Mouse (Mus musculus): ENCODE measurements around the gene Kctd6. TPM values are rescaled to one million over a fixed set of nuclear protein-coding genes. Genes with fewer than 3 reads are reported as not detected.
A peak's percentile ranks its signal among the peaks of the same experiment; 100 is the strongest.

Kctd6 gene
- polyA plus RNA-seq, 1 experiment from 2014 or later, result 1.2 TPM

GRCm38 (mm10) chr14:8220306-8220705 lies 6.4 kb downstream of the Kctd6 start:
- H3K27ac ChIP-seq (ENCODE audit: low read length), result no peak overlapping the region
- ATAC-seq (ENCODE audit: low read depth), result peak; percentile 53
- H3K9ac ChIP-seq (ENCODE audit: low read depth, low read length), result no peak overlapping the region
- no peak overlapping the region for H3K4me3 ChIP-seq (ENCODE audit: low read depth, low read length)
- H3K4me2 ChIP-seq (ENCODE audit: low read depth, low read length), result no peak overlapping the region
- 43% methylated on average over 7 of the region's 7 CpGs for whole genome bisulfite sequencing (ENCODE audit: insufficient replicate concordance)
- no peaks in the 10 kb centered on the region for H3K27me3 ChIP-seq (ENCODE audit: control insufficient read depth, insufficient read depth, low read depth, low read length)
- peaks cover 14% of the 10 kb centered on the region for H3K4me1 ChIP-seq (ENCODE audit: control insufficient read depth, low read depth, low read length)
- H3K9me3 ChIP-seq (replicated peaks; ENCODE audit: control insufficient read depth, low read length), result no peaks in the 10 kb centered on the region
- H3K36me3 ChIP-seq (ENCODE audit: control insufficient read depth, insufficient read depth), result no peaks in the 10 kb centered on the region

DNA sequence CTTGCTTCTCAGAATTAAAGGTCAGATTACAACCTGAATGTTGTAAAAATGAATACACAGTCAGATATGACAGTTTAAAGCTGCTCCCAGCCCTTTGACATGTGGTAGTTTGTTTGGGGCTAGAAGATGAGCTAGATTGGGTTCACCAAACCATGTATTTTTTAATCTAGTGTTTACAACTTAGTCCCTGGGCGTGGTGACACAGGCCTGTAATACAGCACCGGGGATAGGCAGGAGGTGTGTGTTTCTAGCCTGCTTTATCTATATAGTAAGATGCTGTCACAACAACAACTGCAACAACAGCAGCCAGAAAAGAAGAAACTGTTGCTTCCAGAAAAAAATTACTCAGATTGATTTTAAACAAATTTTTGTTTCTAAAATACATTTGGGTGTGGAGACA lies 7.0 kb downstream of the Kctd6 start:
- WGBS (ENCODE audit: insufficient replicate concordance), result 48% methylated on average over 2 of the region's 2 CpGs
- no peaks in the 10 kb centered on the region for H3K27me3 ChIP-seq (ENCODE audit: control insufficient read depth, insufficient read depth, low read depth, low read length)
- H3K27ac ChIP-seq (ENCODE audit: low read length), result no peak overlapping the region
- H3K36me3 ChIP-seq (ENCODE audit: control insufficient read depth, insufficient read depth), result no peaks in the 10 kb centered on the region
- no peak overlapping the region for H3K9ac ChIP-seq (ENCODE audit: low read depth, low read length)
- H3K9me3 ChIP-seq (replicated peaks; ENCODE audit: control insufficient read depth, low read length), result no peaks in the 10 kb centered on the region
- H3K4me2 ChIP-seq (ENCODE audit: low read depth, low read length), result no peak overlapping the region
- H3K4me1 ChIP-seq (ENCODE audit: control insufficient read depth, low read depth, low read length), result peaks cover 12% of the 10 kb centered on the region
- H3K4me3 ChIP-seq (ENCODE audit: low read depth, low read length), result no peak overlapping the region
- ATAC-seq (ENCODE audit: low read depth), result peak; percentile 77

- Histone ChIP-seq H3K36me3 (ENCODE audit: control insufficient read depth, insufficient read depth) (no peaks in the 10 kb centered on the region), H3K9me3 (replicated peaks; ENCODE audit: control insufficient read depth, low read length) (no peaks in the 10 kb centered on the region), H3K4me2 (ENCODE audit: low read depth, low read length) (no peak overlapping the region), H3K27ac (ENCODE audit: low read length) (no peak overlapping the region), H3K27me3 (ENCODE audit: control insufficient read depth, insufficient read depth, low read depth, low read length) (no peaks in the 10 kb centered on the region), H3K9ac (ENCODE audit: low read depth, low read length) (no peak overlapping the region), H3K4me1 (ENCODE audit: control insufficient read depth, low read depth, low read length) (peaks cover 9% of the 10 kb centered on the region), H3K4me3 (ENCODE audit: low read depth, low read length) (no peak overlapping the region)
- no peak for ATAC-seq (ENCODE audit: low read depth)
- WGBS (ENCODE audit: insufficient replicate concordance), result 87% methylated on average over 16 of the region's 16 CpGs
Measured at GRCm38 (mm10) chr14:8222561-8222960, 8.6 kb downstream of the Kctd6 start.

GRCm38 (mm10) chr14:8223506-8224293 lies 9.8 kb downstream of the Kctd6 start:
- peak overlapping the region; percentile 44; the same call in 1 of the 2 replicates for H3K27ac ChIP-seq (ENCODE audit: low read length)
- peak overlapping the region; percentile 28; the same call in 1 of the 2 replicates for H3K4me2 ChIP-seq (ENCODE audit: low read depth, low read length)
- H3K9ac ChIP-seq (ENCODE audit: low read depth, low read length), result no peak overlapping the region
- no peaks in the 10 kb centered on the region for H3K9me3 ChIP-seq (replicated peaks; ENCODE audit: control insufficient read depth, low read length)
- WGBS (ENCODE audit: insufficient replicate concordance), result 28% methylated on average over 10 of the region's 10 CpGs
- ATAC-seq (ENCODE audit: low read depth), result peak; percentile 59
- no peak overlapping the region for H3K4me3 ChIP-seq (ENCODE audit: low read depth, low read length)
- peaks cover 9% of the 10 kb centered on the region for H3K4me1 ChIP-seq (ENCODE audit: control insufficient read depth, low read depth, low read length)
- H3K27me3 ChIP-seq (ENCODE audit: control insufficient read depth, insufficient read depth, low read depth, low read length), result no peaks in the 10 kb centered on the region
- no peaks in the 10 kb centered on the region for H3K36me3 ChIP-seq (ENCODE audit: control insufficient read depth, insufficient read depth)

DNA sequence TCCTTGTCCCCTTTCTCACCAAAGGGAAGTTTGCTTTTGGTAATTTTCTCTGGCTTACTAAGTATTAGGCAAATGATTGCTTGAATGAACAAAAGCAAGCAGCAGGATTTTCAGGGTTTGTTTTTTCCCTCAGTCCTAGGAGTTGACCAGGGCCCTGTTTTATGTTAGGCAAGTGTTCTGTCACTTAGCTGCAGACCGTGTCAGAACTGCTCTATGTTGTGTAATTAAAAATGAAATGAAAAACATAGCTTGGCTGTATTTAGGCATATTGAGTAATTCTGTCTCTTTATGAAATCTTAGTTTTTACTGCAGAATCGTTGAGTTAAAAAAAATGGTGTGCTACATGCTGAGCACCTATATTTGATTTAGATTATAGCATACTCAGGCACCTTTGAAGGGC lies 10.9 kb downstream of the Kctd6 start:
- Histone ChIP-seq H3K36me3 (ENCODE audit: control insufficient read depth, insufficient read depth) (no peaks in the 10 kb centered on the region), H3K9ac (ENCODE audit: low read depth, low read length) (no peak overlapping the region), H3K4me1 (ENCODE audit: control insufficient read depth, low read depth, low read length) (peaks cover 13% of the 10 kb centered on the region), H3K9me3 (replicated peaks; ENCODE audit: control insufficient read depth, low read length) (no peaks in the 10 kb centered on the region), H3K4me3 (ENCODE audit: low read depth, low read length) (no peak overlapping the region), H3K4me2 (ENCODE audit: low read depth, low read length) (no peak overlapping the region), H3K27me3 (ENCODE audit: control insufficient read depth, insufficient read depth, low read depth, low read length) (no peaks in the 10 kb centered on the region), H3K27ac (ENCODE audit: low read length) (no peak overlapping the region)
- WGBS (ENCODE audit: insufficient replicate concordance), result 74% methylated on average over 2 of the region's 2 CpGs
- no peak for ATAC-seq (ENCODE audit: low read depth)

GRCm38 (mm10) chr14:8229367-8230019 lies 15.6 kb downstream of the Kctd6 start:
- WGBS (ENCODE audit: insufficient replicate concordance), result 39% methylated on average over 9 of the region's 9 CpGs
- Histone ChIP-seq H3K27me3 (ENCODE audit: control insufficient read depth, insufficient read depth, low read depth, low read length) (no peaks in the 10 kb centered on the region), H3K9ac (ENCODE audit: low read depth, low read length) (no peak overlapping the region), H3K4me2 (ENCODE audit: low read depth, low read length) (no peak overlapping the region), H3K27ac (ENCODE audit: low read length) (no peak overlapping the region), H3K36me3 (ENCODE audit: control insufficient read depth, insufficient read depth) (no peaks in the 10 kb centered on the region), H3K4me3 (ENCODE audit: low read depth, low read length) (no peak overlapping the region), H3K4me1 (ENCODE audit: control insufficient read depth, low read depth, low read length) (peaks cover 12% of the 10 kb centered on the region), H3K9me3 (replicated peaks; ENCODE audit: control insufficient read depth, low read length) (no peaks in the 10 kb centered on the region)
- ATAC-seq (ENCODE audit: low read depth), result peak; percentile 52

- H3K4me3 ChIP-seq (ENCODE audit: low read depth, low read length), result no peak overlapping the region
- H3K4me2 ChIP-seq (ENCODE audit: low read depth, low read length), result no peak overlapping the region
- H3K4me1 ChIP-seq (ENCODE audit: control insufficient read depth, low read depth, low read length), result peaks cover 12% of the 10 kb centered on the region
- WGBS (ENCODE audit: insufficient replicate concordance), result 36% methylated on average over 6 of the region's 6 CpGs
- no peaks in the 10 kb centered on the region for H3K27me3 ChIP-seq (ENCODE audit: control insufficient read depth, insufficient read depth, low read depth, low read length)
- H3K9ac ChIP-seq (ENCODE audit: low read depth, low read length), result no peak overlapping the region
- ATAC-seq (ENCODE audit: low read depth), result no peak
- no peak overlapping the region for H3K27ac ChIP-seq (ENCODE audit: low read length)
- no peaks in the 10 kb centered on the region for H3K9me3 ChIP-seq (replicated peaks; ENCODE audit: control insufficient read depth, low read length)
- H3K36me3 ChIP-seq (ENCODE audit: control insufficient read depth, insufficient read depth), result peaks cover 3% of the 10 kb centered on the region; the same call in 1 of the 2 replicates
Measured at GRCm38 (mm10) chr14:8232155-8232910, 18.4 kb downstream of the Kctd6 start.

GRCm38 (mm10) chr14:8233252-8233651 lies 19.3 kb downstream of the Kctd6 start:
- no peaks in the 10 kb centered on the region for H3K27me3 ChIP-seq (ENCODE audit: control insufficient read depth, insufficient read depth, low read depth, low read length)
- H3K4me3 ChIP-seq (ENCODE audit: low read depth, low read length), result no peak overlapping the region
- H3K27ac ChIP-seq (ENCODE audit: low read length), result no peak overlapping the region
- no peak overlapping the region for H3K4me2 ChIP-seq (ENCODE audit: low read depth, low read length)
- peaks cover 3% of the 10 kb centered on the region; the same call in 1 of the 2 replicates for H3K36me3 ChIP-seq (ENCODE audit: control insufficient read depth, insufficient read depth)
- WGBS (ENCODE audit: insufficient replicate concordance), result 13% methylated on average over 1 of the region's 1 CpGs
- no peaks in the 10 kb centered on the region for H3K9me3 ChIP-seq (replicated peaks; ENCODE audit: control insufficient read depth, low read length)
- no peak overlapping the region for H3K9ac ChIP-seq (ENCODE audit: low read depth, low read length)
- H3K4me1 ChIP-seq (ENCODE audit: control insufficient read depth, low read depth, low read length), result peaks cover 12% of the 10 kb centered on the region
- ATAC-seq (ENCODE audit: low read depth), result peak; percentile 77

All from liver, embryonic 16.5 days (tissue).